Mouse (Mus musculus) myocyte (in vitro differentiated cells): ENCODE measurements around the gene Bbs9. TPM values are rescaled to one million over a fixed set of nuclear protein-coding genes. Genes with fewer than 3 reads are reported as not detected.

ENCODE experiments used
- H3K27me3 ChIP-seq: one replicate; pipeline ENCODE4 v1.6.1; 2011; ENCODE audit not compliant: control insufficient read depth, insufficient read depth, insufficient read length
- H3K36me3 ChIP-seq: one replicate; pipeline ENCODE4 v1.6.1; 2011; ENCODE audit not compliant: control insufficient read depth, insufficient read depth
- H3K4me2 ChIP-seq: one replicate; pipeline ENCODE4 v1.6.1; 2011; ENCODE audit warnings: low read depth, control low read depth
- H3K4me3 ChIP-seq: one replicate; pipeline ENCODE4 v1.5.1; 2011; ENCODE audit warnings: mild to moderate bottlenecking, control low read depth, moderate library complexity
- H3K79me2 ChIP-seq: one replicate; pipeline ENCODE4 v1.6.1; 2011; ENCODE audit not compliant: control insufficient read depth, insufficient read depth
- H3ac ChIP-seq: one replicate; pipeline ENCODE4 v1.6.1; 2011; ENCODE audit not compliant: control insufficient read depth, insufficient read length
- CEBPB ChIP-seq: IDR thresholded peaks from 2 replicates; pipeline ENCODE4 v1.6.1; 2011; ENCODE audit warnings: mild to moderate bottlenecking, moderate library complexity; ENCODE audit not compliant: poor library complexity, insufficient read depth, severe bottlenecking
- E2F4 ChIP-seq: IDR thresholded peaks from one replicate; pipeline ENCODE4 v1.6.1; 2011; ENCODE audit warnings: mild to moderate bottlenecking, control low read depth, moderate library complexity; ENCODE audit not compliant: insufficient read depth
- MAX ChIP-seq: IDR thresholded peaks from one replicate; pipeline ENCODE4 v1.6.1; 2011; ENCODE audit warnings: low read depth, mild to moderate bottlenecking, control low read depth
- MYOD1 ChIP-seq, 3 experiments: IDR thresholded peaks; one replicate each; pipeline ENCODE4 v1.6.1; 2011; ENCODE audit warnings: control low read depth in 2 of 3, low read depth in 2 of 3, mild to moderate bottlenecking in 2 of 3, moderate library complexity in 1 of 3; ENCODE audit not compliant: insufficient read length in 2 of 3, control insufficient read depth in 1 of 3
- MYOG ChIP-seq, 3 experiments: IDR thresholded peaks; one replicate each; pipeline ENCODE4 v1.6.1; 2011; ENCODE audit warnings: control low read depth in 2 of 3, low read depth in 2 of 3, mild to moderate bottlenecking in 2 of 3; ENCODE audit not compliant: insufficient read length in 2 of 3, control insufficient read depth in 1 of 3, insufficient read depth in 1 of 3
- POLR2A ChIP-seq: IDR thresholded peaks from one replicate; pipeline ENCODE4 v1.6.1; 2011; ENCODE audit warnings: low read depth, mild to moderate bottlenecking, control low read depth, moderate library complexity; ENCODE audit not compliant: insufficient read length
- POLR2AphosphoS2 ChIP-seq: IDR thresholded peaks from one replicate; pipeline ENCODE4 v1.6.1; 2011; ENCODE audit warnings: low read depth, control low read depth; ENCODE audit not compliant: insufficient read length
- REST ChIP-seq: IDR thresholded peaks from one replicate; pipeline ENCODE4 v1.6.1; 2011; ENCODE audit warnings: mild to moderate bottlenecking, control low read depth, moderate library complexity; ENCODE audit not compliant: insufficient read depth, insufficient read length
- SRF ChIP-seq: IDR thresholded peaks from one replicate; pipeline ENCODE4 v1.6.1; 2011; ENCODE audit warnings: low read depth; ENCODE audit not compliant: control insufficient read depth, insufficient read length
- TCF12 ChIP-seq: IDR thresholded peaks from one replicate; pipeline ENCODE4 v1.6.1; 2011; ENCODE audit warnings: mild to moderate bottlenecking, control low read depth; ENCODE audit not compliant: poor library complexity, insufficient read depth, severe bottlenecking
- TCF3 ChIP-seq: IDR thresholded peaks from one replicate; pipeline ENCODE4 v1.6.1; 2011; ENCODE audit warnings: low read depth, control low read depth; ENCODE audit not compliant: insufficient read length
- USF1 ChIP-seq: IDR thresholded peaks from one replicate; pipeline ENCODE4 v1.6.1; 2011; ENCODE audit warnings: low read depth, mild to moderate bottlenecking, control low read depth, moderate library complexity
- polyA plus RNA-seq: library from polyadenylated mRNA; unstranded; fragments of >200 nt; fragmentation: generic; extraction: Trizol; gene quantifications from one replicate; pipeline ENCODE4 v1.2.1, GENCODE M21; 2012; ENCODE audit warnings: missing spikeins

The Bbs9 gene
- polyA plus RNA-seq, 1 experiment = 3.6 TPM

DNA sequence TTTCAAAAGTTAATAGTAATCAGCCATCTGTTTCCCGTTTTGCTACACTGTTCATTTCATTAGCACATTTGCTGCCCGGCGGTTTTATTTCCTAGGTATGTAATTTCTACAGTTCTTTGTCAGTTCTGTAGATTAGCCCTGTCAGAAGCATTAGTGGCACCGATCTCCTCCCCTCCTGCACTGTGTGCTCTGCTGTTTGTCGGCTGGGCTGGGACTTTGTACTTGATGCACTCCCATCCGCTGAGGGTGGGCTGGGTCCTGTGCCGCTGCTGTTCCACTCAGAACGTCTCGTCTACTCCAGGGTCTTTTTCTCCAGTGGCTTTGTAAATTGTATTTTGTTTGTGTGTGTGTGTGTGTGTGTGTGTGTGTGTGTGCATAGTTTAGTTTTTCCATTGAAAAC lies 13.4 kb downstream of the Bbs9 start:
- TF ChIP-seq CEBPB (no peak), MYOD1 (IDR thresholded peaks at IDR 0.05; ENCODE audit: control insufficient read depth in 1 of 3, insufficient read length in 2 of 3, low read depth in 2 of 3) (no peak), POLR2A (no peak), E2F4 (no peak), REST (no peak)
- H3K27me3 ChIP-seq = no peaks in the 10 kb centered on the region
- no peak overlapping the region for H3ac ChIP-seq
- no peak overlapping the region for H3K4me3 ChIP-seq
- no peaks in the 10 kb centered on the region for H3K79me2 ChIP-seq
- no peak overlapping the region for H3K4me2 ChIP-seq
- no peaks in the 10 kb centered on the region for H3K36me3 ChIP-seq

DNA sequence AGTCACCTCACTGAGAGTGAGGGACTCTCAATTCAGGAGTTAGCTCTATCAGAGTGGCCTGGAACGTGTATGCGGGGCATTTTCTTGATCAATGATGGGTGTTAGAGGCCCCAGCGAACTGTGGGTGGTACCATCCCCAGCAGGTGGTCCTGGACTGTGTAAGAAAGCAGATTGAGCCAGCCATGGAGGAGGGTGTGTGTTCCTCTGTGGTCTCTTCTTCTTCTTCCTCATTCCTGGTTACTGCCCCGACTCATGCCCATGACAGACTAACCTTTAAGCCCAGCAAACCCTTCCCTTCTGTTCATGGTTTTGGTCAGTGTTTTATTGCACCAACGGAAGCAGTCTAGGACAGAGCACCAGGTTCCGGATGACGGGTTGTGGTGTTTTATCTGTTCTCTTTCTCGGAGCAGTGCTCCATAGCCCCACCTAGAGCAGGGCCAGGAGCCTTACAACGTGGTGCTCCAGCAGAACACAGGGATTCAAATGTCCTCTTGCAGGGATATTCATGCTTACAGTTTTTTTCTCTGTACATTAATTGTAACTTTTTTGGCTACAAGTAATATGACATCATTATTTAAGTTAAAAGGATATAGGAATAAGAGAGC lies 18.8 kb downstream of the Bbs9 start:
- H3K4me2 ChIP-seq = no peak overlapping the region
- H3ac ChIP-seq = no peak overlapping the region
- no peak overlapping the region for H3K4me3 ChIP-seq
- no peaks in the 10 kb centered on the region for H3K79me2 ChIP-seq
- no peak for TF ChIP-seq E2F4
- TF ChIP-seq REST = no peak
- TF ChIP-seq USF1 = no peak
- H3K36me3 ChIP-seq = no peaks in the 10 kb centered on the region
- no peaks in the 10 kb centered on the region for H3K27me3 ChIP-seq

DNA sequence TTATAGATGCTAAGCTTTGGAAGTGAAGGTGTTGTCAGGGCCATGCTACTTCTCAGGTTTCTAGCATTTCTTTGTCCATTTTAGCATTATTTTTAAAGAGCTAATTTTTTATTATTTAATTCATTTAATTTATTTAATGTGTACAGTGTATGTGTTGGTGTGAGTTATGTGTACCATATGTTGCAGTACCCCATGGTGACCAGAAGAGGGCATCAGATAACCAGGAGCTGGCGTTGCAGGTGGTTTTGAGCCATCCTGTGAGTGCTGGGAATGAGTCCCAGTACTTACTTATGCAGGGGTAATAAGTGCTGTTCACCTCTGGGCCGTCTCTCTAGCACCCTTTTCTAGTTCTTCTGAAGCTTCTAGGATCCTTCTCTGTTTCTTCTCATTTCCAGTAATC lies 19.6 kb downstream of the Bbs9 start:
- TF ChIP-seq SRF (no peak), POLR2A (no peak), TCF12 (no peak), MYOG (IDR thresholded peaks at IDR 0.05; ENCODE audit: control insufficient read depth in 1 of 3, insufficient read depth in 1 of 3, insufficient read length in 2 of 3, low read depth in 2 of 3) (no peak), CEBPB (no peak), TCF3 (no peak), USF1 (no peak), MYOD1 (IDR thresholded peaks at IDR 0.05; ENCODE audit: control insufficient read depth in 1 of 3, insufficient read length in 2 of 3, low read depth in 2 of 3) (no peak)
- H3K4me2 ChIP-seq = no peak overlapping the region
- no peaks in the 10 kb centered on the region for H3K27me3 ChIP-seq
- H3K79me2 ChIP-seq = no peaks in the 10 kb centered on the region
- H3K36me3 ChIP-seq = no peaks in the 10 kb centered on the region
- H3ac ChIP-seq = no peak overlapping the region
- H3K4me3 ChIP-seq = no peak overlapping the region

DNA sequence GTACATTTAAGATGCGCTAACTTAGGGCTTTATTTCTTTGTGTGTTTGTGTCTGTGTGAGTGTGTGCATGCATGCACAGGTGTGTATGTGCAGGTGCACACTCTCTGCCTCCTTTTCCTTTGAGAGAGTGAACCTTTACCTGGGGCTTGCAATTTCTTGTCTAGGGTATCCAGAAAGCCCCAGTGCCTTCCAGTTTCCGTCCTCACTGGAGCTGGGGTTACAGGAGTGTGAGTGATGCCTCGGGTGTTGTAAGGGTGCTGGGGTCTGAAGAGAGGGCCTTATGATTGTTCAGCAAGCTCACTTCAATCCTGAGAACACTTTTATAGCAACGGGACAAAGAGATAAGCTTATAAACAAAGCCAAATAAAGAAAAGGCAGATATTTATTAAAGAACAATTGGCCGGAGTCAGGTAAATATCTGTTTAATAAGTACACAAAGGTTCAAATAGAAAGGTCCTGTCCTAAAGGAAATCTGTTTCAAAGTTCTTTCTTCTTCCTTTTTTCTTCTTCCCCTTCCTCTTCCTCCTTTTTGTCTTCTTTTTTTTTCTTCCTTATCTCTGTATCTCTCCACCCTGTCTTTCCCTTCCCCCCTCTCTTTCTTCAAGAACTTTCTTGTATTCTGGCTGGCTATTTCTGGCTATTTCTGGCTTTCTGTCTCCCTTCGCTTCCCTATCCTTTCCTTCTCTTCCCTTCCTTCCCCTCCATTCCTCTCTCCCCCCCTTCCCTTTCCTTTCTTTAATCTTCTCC lies 21.7 kb downstream of the Bbs9 start:
- Histone ChIP-seq H3K36me3 (no peaks in the 10 kb centered on the region), H3K4me2 (no peak overlapping the region), H3ac (no peak overlapping the region), H3K4me3 (no peak overlapping the region), H3K79me2 (no peaks in the 10 kb centered on the region), H3K27me3 (no peaks in the 10 kb centered on the region)
- no peak for TF ChIP-seq CEBPB
- no peak for TF ChIP-seq SRF
- TF ChIP-seq POLR2A = no peak
- TF ChIP-seq REST = no peak
- TF ChIP-seq MYOD1 (IDR thresholded peaks at IDR 0.05; ENCODE audit: control insufficient read depth in 1 of 3, insufficient read length in 2 of 3, low read depth in 2 of 3) = no peak
- no peak for TF ChIP-seq MAX
- no peak for TF ChIP-seq USF1
- TF ChIP-seq TCF3 = no peak
- no peak for TF ChIP-seq TCF12
- no peak for TF ChIP-seq E2F4
- no peak for TF ChIP-seq POLR2AphosphoS2
- TF ChIP-seq MYOG (IDR thresholded peaks at IDR 0.05; ENCODE audit: control insufficient read depth in 1 of 3, insufficient read depth in 1 of 3, insufficient read length in 2 of 3, low read depth in 2 of 3) = no peak

DNA sequence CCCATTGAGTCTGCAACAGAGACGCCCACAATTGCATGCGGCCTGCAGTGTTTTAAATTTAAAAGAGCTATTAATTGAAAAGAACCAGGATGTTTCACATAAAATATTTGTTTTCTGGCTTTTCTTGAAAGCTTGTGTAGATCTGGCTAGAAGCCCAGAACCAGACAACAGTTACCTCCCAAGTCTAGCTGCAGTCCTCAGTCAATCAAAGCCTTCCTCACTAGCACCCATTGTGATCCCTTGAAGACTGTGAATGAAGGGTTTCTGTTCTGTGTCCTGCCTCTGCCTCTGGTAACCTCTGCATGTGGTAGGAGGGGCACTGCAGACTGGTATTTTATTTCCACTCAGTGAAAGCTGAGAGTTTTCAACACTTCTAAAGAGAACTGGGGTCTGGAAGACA lies 27.5 kb downstream of the Bbs9 start:
- Histone ChIP-seq H3K4me3 (no peak overlapping the region), H3ac (no peak overlapping the region), H3K4me2 (no peak overlapping the region), H3K79me2 (no peaks in the 10 kb centered on the region), H3K36me3 (no peaks in the 10 kb centered on the region), H3K27me3 (no peaks in the 10 kb centered on the region)
- TF ChIP-seq USF1 (no peak), POLR2AphosphoS2 (no peak), SRF (no peak), MYOD1 (IDR thresholded peaks at IDR 0.05; ENCODE audit: control insufficient read depth in 1 of 3, insufficient read length in 2 of 3, low read depth in 2 of 3) (no peak), TCF3 (no peak), MAX (no peak)

DNA sequence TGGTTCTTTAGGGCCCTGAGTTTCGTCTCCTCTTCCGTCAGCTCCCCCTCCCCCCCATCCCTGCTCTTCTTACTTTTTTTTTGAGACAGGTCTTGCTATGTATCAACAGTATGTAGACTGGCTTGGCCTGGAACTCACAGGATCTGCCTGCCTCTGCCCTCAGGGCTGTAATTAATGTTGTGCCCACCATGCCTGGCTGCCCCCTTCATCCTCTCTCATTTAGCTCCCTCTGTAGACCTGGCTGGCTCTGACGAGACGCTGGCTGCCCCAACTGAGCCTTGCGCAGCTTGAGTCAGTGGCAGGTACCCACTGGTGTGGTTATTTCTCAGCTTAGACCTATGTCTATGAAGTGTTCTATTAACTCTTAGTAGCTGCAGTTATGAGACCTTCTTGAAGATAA lies 28.1 kb downstream of the Bbs9 start:
- H3K27me3 ChIP-seq = no peaks in the 10 kb centered on the region
- TF ChIP-seq TCF3 = no peak
- no peak for TF ChIP-seq TCF12
- TF ChIP-seq POLR2A = no peak
- no peak for TF ChIP-seq E2F4
- no peak for TF ChIP-seq MAX
- no peak for TF ChIP-seq MYOD1 (IDR thresholded peaks at IDR 0.05; ENCODE audit: control insufficient read depth in 1 of 3, insufficient read length in 2 of 3, low read depth in 2 of 3)
- no peak for TF ChIP-seq SRF
- no peak for TF ChIP-seq MYOG (IDR thresholded peaks at IDR 0.05; ENCODE audit: control insufficient read depth in 1 of 3, insufficient read depth in 1 of 3, insufficient read length in 2 of 3, low read depth in 2 of 3)
- no peak for TF ChIP-seq CEBPB
- no peak for TF ChIP-seq USF1
- TF ChIP-seq POLR2AphosphoS2 = no peak
- no peak for TF ChIP-seq REST
- H3K4me2 ChIP-seq = no peak overlapping the region
- H3ac ChIP-seq = no peak overlapping the region
- no peaks in the 10 kb centered on the region for H3K79me2 ChIP-seq
- no peak overlapping the region for H3K4me3 ChIP-seq
- no peaks in the 10 kb centered on the region for H3K36me3 ChIP-seq
